Mouse (Mus musculus) c-Kit-positive CD71-negative TER-119-negative erythroid progenitor cells, embryonic 14.5 days (primary cell): ENCODE data around the gene Sdsl.
"Not testable (repeated sequence)": the region's sequence is repeated elsewhere in the genome, so short reads cannot be mapped to it uniquely, and the experiment has no call there.

Source experiments
- DNase-seq: peaks from one replicate; pipeline ENCODE4 v3.0.0-alpha.2; 2013; ENCODE audit warnings: low read depth

Gene Sdsl

DNA sequence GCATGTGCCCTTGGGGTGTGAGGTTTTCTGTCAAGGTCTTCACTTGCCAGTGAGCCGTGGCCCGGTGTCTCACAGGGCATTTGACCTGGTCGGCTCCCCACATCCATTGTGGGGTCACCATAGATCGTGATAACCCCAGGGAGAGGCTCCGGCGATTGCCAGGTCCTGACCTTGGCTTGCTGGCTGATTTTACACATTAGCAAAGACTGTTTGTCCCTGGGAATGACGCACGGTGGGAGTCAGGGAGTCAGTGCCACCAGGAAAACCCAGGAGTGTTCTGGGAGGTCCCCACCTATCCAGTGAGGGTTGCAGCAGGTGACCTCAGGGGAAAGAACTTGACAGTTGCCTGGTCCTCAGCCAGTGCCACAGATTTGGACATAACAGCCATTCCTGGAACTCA, at the start of gene Sdsl:
Sdsl (minus strand) TSS at position 41 of the 400 bp plus-strand sequence.
- DNase-seq = no peak

DNA sequence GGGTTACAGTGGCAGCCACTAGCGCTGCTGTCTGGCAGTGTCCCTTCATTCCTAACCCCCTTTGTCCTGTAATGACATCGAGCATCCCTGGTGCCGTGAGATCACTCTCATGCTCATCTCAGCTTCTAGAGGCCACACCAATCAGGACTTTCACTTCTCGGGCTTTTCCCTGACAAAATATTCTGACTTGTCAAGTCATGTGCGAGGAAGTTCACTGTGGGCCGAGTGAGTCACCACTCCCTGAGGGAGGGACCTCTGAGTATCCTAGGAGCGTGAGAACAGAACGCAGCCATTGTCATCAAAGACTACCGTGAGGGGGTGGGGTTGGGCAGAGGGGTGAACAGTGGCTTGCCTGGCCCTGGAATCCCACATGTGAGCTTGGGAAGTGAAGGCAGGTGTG, 44.9 kb upstream of the Sdsl start:
- no peak for DNase-seq

DNA sequence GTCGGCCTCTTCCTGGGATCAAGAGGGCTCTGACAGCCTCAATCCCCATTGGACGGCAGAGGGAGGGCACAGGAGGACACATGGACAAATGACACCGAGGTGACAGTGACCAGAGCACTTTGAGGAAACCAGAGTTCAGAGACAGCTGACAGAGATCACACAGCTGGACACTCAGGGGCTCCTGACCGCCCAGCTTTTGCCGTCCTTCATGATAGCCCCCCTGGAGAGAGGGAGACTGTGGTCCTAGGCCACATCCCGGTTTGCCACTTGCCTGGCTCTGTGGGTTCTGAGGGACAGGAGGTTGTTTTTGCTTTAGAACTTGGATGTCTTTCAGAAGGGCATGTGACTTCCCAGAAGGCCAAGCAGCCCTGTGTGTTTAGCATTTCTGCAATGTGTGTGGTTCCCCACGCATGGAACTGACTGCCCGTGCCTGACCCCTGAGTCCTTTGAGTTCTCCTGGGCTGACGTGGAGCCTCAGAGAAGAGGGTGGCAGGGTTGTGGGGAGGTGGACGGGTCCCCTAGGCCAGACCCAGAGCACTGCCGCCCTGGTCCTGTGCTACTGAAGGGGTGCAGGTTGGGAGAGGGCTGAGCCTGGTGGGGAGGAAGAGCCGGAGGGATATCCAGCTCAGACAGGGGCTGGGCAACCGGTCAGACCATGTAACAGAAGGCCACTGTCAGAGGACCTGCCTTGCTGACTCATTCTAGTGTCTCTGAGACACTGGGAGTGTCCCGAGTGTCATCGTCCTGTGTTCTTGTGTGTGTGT, 43.8 kb upstream of the Sdsl start:
- no peak for DNase-seq

DNA sequence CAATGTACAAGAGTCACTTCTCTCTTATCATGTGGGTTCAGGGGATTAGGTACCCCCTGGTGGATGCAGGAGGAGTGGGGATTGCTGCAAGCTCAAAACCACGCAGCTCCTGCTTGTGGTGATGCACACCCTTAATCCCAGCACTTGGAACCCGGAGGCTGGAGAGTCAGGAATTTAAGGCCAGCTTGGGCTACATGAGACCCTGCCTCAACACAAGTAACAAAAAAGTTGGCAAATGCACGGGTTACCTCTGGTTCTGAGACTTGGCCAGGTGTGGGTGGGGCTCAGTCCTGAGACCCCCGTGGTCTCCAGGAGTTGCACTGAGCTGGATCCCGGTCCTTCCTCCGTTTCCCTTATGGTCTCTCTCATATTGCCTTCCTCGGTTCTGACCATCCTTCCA, 42.8 kb upstream of the Sdsl start:
- DNase-seq = no peak

DNA sequence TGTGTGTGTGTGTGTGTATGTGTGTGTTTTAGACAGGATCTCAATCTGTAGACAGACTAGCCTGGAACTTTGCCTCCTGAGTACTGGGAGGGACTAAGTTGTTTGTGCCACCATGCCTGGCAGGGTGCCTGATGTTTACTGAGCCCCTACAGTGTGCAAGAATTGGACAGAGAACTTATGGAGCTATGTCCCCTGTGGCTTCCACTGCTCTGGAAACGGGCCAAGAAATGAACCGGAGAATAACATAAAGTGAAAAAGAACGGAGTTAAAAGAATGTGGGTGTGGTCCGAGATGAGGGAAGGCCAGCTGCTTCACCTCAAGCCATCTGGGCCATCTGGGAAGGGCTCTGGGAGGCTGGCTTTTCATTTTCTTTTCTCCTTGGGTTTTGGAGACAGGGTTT, 42.1 kb upstream of the Sdsl start:
- DNase-seq = no peak

DNA sequence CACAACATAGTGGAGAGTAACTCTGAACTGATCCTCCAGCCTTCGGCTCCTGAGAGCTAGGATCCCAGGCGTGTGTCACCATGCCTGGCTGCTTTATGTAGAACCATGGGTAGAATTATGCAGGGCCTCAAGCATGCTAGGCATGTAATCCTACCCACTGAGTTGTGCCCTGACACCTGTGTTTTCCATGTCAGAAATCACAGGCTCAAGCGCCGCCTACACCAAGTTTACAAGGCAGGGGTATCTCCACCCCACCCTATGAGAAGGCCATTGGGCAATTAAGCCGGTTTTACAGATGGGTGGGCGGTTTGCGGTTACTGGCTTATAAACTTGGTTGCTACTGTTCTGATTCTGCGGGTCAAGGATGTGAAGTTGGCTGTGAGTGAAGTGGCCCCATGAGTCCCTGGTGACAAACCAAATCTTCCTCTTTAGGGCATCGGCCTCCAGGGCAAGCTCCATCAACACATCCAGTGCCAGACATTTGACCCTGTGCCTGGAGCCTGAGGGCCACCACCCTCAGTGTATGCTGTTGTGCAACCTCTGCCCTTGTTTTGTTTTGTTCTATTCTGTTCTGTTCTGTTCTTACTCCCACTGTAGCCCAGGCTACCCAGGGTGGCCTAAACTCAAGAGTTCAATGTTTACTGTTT, 41.5 kb upstream of the Sdsl start:
- DNase-seq = no peak

DNA sequence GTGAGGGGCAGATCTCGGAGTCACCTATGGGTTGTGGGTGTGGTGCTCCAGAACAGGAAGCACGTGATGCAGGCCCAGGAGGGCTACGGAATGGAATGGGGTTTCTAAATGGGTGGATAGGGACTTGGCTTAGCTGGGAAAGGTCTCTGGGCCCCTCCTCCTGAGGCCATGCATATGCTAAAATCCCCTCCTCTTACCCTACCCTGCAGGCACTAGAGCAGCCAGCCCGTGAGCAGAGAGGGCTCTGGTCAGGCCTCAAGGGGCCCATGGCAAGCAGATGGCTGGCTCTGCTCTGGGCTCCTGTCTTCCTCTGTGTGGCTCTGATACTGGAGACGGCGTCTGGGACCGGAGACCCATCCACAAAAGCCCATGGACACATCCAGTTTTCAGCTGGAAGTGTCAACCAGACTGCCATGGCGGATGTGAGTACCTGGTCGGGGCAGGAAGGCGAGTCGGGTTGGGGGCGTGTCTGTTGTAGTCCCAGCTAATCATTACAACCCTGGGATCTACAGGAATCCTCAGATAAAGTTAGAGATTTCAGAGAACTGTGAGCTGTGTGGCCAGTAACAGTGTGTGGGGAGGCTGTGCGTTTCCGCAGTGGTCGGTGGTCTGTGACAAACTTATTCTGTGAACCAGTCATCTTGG, 40.4 kb upstream of the Sdsl start:
- no peak for DNase-seq

DNA sequence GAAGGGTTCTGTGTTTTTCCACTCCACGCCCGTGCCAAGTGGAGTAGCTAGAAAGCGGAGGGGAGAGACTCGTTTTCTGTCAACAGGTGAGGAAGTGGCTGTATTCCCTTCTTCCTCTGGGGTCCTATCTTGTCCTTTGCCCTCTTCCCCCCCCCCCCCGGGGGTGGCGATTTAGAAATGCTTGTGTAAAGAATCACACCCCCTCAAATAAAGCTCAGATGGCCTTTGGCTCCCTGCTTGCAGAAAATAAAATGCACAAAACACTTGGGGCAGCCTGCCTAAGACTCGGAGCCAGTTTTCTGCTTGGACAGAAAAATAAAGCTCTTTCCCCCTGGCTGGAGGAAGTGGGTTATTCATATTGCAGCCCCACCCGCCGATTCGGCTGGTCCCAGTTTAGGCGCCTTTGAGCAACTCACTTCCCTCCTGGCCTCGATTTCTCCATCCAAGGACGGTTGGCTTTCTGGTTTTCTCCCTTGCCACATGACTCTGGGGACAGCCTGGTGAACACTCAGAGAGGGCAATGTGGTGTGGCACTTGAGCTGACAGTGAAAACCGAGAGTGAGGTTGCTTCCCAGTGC, 39.1 kb upstream of the Sdsl start:
- no peak for DNase-seq

DNA sequence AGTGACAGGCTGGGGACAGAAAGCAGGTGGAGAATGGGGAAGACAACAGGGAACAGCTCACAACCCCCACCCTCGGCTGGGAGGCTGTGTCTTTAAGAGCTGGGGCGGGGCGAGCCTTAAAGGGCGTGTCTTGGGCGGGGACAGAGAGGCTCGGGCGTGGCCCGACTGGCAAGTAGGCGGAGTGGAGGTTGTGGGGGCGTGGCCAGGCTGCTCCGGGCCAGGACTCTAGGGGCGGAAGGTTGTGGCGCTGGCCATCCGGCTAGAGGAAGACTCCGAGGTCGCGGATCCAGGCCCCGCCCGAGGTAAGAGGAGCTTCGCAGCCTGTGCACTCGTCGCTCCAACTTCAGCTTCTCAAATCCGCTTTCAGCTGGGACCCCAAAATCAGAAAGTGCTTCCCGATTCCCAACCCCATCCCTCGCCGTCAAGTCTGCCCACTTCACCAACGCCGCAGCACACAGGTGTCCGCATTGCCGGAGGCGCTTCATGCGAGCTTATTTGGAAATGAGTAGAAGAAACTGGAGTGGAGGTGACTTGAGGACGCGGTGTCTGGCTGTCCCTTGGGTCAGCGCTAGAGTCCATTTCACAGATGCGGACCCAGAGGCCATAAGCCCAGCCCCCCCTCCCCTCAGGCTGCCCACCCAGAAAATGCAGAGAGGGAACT, 38.5 kb upstream of the Sdsl start, which contains the start of gene Slc8b1:
Slc8b1 (plus strand) TSS at position 187 of the 661 bp plus-strand sequence.
- DNase-seq = peak; percentile 86

DNA sequence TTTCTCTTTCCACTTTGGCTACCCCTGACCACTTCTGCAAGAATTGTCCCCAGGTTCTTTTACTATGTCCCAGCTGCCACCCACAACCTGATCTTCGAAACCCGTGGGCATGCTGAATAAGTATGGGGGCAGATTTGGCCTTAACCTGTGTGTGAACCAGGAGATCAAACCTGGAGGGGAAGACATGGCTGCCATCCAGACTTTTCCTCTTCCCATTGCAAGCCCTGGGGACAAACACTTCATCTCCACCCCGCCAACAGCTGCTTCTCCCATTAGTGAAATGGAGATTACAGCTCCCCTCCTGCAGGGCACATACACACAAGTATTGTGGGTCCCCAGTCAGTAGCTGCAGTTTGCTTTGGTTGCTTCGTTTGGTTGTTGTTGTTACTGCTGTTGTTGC, 34.7 kb upstream of the Sdsl start:
- DNase-seq = no peak

DNA sequence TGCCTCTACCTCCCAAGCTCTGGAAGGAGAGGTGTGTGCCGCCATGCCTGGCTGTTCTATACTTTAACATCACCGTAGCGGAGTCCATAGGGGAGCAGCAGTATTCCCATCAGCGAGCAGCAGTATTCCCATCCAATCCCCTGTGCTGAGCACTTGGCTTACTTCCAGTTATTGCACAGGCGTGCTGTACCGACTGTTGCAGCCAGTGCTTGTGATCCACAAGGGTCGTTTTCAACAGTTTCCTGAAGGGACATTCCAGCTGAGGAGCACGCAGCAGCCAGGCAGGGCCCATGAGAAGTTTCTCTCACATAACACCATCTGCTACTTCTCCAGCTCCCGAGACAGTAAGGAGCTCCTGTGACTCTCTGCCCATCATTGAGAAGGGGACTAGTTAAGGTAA, 33.9 kb upstream of the Sdsl start:
- no peak for DNase-seq

DNA sequence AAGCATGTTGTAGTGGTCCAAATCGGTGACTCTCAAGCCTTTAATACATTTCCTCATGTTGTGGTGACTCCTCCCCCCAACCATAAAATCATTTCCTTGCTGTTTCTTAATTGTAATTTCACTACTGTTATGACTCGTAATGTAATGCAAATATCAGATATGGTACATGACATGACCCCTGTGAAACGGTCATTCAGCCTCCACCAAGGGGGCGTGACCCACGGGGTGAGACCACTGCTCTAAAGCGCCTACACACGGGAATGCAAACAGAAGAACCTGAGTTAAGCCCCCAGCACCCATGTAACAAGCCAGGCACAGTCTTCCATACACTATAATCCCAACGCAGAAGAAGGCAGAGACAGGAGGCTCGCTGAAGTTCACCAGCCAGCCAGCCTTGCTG, 33.2 kb upstream of the Sdsl start:
- no peak for DNase-seq

DNA sequence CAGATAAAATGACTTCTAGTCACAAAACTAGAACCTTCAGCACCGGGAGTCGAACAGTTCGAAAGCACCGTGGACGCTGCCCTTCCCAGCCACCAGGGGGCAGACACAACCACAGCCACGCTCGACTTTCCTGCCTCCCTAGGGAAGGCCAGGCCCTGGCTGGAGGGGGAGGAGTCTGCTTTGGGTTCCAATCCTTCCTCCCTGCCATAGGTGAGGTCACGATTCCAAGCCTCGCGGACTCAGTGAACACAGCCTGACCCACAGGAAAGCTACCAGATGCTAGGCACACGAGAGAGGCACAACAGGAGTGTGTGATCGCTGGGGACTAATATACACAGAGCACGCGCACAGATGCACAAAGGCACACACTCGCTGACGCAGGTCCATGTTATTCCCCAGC, 32.8 kb upstream of the Sdsl start:
- no peak for DNase-seq

DNA sequence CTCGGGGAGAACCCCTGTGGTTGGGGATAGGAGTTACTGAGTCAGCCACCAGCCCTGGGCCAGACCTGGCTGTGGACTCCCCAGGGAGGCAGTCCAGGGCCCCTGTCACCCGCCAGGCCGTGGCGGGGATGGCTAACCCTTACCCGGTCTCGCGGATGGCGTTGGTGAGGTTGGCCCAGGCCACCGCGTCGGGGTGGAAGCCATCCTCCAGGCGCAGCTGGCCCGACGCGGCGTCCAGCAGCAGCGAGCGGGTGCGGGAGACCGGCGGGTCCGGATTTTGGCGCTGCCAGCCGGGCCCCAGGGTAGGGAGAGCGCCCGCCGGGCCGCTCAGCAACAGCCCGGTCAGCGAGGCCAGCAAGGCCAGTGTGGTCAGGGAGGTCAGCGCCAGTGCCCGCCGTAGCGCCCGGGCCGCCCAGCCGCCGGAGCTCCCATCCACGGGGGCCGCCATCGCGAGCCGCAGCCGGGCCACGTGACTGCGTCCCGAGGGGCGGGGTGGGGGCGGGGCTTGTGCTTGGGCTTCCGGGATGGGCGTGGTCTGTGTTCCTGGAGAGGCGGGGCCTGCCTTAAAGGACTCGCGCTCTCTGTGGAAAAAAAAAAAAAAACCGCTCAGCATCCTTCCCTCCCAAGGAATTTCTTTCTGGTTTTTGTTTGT, 30.7 kb upstream of the Sdsl start, which contains the start of gene Plbd2:
Plbd2 (minus strand) TSS at position 482 of the 652 bp plus-strand sequence.
- DNase-seq = peak; percentile 73

DNA sequence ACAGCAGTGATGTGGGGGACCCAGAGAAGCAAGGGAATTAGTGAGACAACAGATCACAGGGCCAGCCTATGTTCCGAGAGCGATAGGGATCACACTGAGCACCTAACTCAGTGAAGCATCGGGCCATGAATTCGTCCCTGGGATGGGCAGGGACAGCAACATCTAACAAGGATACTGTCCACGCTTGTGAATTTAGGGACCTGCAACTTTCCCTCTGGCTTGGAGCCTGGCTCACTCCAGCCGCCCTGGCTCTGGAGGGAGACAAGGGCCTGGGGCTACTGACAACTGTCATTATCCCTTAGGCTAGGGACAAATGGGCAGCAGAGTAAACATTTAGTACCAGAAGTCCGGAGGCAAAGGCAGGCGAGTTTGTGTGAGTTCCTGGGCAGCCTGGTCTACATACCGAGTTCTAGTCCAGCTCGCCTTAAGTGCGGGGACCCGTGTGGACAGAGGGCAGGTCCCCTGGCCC, 30.1 kb upstream of the Sdsl start:
- DNase-seq = no peak

DNA sequence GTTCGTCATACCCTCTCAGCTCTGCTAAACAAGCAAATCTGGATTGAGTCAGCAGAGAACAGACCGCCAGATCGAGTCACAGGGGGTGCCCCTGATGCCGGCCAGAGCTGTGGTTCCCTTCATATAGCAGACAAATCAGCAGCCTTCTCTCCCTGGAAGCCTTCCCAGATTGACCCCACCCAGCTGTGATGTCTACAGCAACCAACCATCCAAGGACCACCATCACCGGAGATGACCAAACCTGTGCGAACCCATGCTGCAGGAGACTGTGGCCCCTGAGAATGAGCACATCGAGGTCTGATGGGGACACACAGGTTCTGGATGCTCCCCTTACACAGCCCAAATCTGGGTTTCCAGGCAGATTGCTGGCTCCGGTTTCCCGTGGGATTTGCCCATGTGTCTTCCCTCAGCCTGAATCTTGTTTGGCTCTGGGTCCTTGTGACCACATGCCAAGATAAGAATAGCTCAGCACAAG, 29.6 kb upstream of the Sdsl start:
- no peak for DNase-seq

DNA sequence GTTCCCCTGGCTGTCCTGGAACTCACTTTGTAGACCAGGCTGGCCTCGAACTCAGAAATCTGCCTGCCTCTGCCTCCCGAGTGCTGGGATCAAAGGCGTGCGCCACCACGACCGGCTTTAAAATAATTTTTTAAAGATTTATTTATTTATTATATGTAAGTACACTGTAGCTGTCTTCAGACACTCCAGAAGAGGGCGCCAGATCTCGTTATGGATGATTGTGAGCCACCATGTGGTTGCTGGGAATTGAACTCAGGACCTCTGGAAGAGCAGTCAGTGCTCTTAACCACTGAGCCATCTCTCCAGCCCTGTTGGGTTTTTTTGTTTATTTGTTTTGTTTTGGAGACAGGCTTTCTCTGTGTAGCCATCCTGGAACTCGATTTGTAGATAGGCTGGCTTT, 28.0 kb upstream of the Sdsl start:
- not testable (repeated sequence) for DNase-seq

DNA sequence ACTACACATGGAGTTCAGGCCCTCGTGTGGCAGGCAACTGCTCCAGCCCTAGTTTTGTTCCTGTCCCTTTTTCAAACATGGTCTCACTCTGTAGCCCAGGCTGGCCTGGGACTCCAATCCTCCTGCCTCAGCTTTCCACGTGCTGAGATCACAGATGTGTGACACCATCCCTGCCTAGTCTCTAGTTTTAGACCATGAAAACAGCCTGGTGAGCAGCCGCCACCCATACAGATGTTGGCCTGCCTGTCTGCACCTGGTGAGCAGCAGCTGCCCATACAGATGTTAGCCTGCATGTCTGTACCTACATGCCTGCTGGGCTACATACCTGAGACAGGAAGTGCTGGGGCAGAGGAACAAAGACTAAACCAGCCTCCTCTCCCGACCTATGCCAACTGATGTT, 26.6 kb upstream of the Sdsl start:
- DNase-seq = no peak

DNA sequence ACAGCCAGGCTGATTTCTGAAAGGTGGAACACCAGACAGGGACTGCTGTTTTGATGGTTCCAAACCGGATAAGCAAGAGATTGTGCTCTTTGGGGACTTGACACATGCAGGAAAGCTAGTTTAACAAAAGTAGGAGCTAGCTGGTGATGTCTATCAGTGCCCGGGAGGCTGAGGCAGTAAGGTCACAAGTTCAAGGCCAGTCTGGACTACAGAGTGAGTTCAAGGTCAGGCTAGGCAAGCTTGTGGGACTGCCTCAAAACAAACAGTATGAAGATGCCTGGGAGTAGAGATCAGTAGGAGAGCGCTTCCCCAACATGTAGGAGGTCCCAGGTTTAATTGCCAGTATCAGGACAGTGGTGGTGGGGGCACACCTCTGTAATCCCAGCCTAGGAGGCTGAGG, 24.5 kb upstream of the Sdsl start:
- DNase-seq = no peak

DNA sequence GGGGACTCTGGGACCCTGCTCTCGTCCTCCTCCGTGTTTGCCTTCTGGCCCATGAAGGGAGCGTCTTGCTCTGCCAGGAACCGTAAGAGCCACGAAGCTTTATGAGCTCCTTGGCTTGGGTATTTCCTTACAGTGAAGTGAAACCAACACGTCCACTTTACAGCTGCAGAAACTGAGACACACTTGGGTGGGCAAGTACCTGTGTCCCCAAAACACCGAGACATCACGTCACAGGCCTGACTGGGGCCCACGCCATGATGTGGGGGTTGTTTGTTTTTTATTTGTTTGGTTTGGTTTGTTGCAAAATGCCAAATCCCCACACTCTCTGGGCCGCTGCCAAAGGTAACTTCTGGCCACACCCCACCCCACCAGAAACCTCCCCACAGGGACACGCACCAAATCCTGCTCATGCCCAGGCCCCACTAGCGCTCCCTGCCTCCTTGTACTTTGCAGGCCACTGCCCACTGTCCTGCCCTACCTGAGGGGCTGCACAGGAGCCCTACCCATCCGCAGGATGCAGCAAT, 23.2 kb upstream of the Sdsl start:
- DNase-seq = no peak

DNA sequence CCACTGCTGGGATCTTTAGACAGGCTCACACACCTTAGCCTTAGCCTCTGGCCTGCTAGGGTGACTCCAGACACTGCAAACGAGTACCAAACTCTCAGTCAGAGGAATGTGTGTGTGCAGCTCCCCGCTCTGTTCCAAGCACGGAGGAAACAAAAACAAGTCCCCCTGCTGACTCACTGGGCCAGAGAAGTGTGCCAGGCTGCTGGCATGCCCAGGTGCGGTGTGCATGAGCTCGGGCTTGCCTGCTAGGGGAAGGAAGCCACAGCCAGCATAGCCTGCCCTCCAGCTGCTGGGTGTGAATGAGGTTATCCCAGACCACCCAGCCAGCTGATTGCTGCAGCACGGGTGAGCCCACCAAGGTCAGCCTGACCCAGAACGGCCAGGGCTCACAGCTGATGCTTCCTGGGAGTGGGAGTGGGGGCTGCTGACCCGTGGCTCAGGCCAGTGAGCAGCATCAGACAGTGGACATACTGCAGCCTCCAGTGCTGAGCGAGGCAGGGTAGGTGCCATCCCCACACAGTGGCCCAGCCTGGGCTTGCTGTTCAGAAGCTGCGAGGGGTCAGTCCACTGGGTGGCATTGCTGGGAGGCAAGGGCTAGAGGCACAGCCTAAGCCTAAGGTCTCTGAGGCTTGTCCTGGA, 22.6 kb upstream of the Sdsl start:
- no peak for DNase-seq
